Mouse (Mus musculus): Measurements from ENCODE around the gene Mmrn1.

The Mmrn1 gene

DNA sequence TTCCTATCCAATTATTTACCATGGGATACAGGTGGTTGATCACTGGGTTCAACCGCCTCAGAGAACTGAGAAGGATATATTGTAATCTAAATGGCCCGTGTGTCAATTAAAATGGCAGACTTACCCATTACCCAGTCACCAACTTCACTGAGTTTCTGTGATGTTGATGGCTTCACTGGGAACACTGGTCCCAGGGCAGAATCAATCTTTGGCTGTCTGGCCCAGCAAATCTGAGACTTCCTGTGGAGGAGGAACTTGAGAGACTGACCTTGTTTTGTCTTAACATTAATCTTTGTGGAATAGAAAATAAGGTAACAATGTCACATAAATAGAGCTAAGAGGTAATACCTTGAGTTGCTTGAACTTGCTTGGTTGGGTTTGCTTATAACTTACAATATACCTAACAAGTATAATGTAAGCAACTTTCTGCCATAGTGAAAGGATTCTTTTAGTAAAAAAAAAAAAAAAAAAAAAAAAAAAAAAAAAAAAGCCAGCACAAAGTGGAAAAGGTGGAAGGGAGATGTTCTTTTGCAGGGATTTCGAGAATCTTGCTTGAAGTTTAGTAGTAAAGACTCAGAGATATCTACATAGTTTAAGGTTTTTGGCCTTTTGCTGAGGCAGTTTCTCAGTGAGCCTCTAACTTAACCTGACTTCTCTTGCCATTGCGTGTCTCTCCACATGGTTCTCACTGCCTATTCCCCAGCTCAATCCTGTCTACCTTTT lies 68.8 kb downstream of the Mmrn1 start:
- no peak for DNase-seq

DNA sequence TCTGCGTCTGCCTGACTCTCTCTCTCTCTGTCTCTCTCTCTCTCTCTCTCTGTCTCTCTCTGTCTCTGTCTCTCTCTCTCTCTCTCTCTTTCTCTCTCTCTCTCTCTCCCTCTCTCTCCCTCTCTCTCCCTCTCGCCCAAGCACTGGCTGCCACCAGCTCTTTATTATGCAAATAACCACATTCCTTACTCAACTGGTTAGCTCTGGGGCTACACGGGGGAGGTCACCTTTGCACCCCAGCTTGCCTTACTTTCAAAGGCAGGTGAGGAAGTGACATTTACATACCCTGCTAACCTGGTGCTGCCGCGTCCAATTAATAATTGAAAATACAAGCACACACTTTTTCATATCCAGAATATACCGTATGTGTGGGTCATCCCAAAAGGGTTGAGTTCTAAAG lies 69.3 kb downstream of the Mmrn1 start:
- no peak for DNase-seq

DNA sequence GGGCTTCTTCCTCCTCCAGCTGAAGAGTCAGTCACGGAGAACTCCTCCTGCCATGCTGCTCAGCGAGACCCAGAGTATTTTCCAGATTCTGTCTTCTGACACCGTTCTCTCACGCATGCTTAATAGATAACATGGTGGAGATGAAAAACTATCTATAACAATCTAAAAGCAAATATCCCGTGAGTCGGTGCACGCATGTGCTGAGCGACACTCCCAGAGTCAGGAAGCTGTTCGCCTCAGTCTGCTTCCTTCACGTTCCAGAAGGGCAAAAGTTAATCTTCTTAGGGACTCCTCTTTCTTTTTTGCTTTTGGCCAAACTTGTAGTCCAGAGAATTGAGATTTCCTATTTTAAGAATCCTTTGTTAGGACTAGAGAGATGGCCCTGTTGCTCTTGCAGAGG lies 69.7 kb downstream of the Mmrn1 start:
- DNase-seq, result no peak

DNA sequence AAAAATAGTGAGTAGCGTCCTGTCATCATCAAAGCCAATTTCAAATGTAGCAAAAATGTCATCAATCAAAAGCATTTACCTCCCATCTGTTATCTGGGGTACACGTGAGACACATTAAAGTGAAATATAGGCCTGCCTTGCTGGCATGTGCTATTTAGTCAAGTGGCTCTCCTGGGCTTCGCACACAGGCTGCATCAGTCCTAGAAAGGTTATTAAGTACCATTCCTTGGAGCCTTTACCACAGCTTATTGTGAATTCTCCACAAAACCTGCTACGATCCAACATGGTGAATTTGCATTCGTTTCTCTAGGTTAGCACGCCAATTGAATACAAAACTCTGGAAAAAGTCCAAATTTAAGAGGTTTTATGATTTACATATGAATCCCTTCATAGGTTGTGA lies 70.8 kb downstream of the Mmrn1 start:
- DNase-seq, result no peak

DNA sequence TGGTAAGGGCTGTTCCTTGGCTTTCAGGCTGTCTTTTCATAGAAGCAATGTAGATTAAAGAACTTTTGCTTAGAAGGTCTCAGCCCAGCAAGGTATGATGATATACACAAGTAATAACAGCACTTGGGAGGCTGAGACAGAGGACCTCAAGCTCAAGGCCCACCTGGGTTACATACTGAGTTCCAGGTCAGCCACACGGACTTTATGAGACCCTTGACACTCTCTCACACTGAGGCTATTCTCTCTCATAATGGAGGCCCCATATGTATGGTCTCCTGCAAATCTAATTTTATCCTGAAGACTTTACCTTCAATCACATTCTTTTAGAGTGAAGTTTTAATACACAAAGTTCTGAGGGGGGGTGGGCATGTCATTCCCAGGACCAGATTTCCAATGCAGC lies 71.6 kb downstream of the Mmrn1 start:
- DNase-seq, result no peak

DNA sequence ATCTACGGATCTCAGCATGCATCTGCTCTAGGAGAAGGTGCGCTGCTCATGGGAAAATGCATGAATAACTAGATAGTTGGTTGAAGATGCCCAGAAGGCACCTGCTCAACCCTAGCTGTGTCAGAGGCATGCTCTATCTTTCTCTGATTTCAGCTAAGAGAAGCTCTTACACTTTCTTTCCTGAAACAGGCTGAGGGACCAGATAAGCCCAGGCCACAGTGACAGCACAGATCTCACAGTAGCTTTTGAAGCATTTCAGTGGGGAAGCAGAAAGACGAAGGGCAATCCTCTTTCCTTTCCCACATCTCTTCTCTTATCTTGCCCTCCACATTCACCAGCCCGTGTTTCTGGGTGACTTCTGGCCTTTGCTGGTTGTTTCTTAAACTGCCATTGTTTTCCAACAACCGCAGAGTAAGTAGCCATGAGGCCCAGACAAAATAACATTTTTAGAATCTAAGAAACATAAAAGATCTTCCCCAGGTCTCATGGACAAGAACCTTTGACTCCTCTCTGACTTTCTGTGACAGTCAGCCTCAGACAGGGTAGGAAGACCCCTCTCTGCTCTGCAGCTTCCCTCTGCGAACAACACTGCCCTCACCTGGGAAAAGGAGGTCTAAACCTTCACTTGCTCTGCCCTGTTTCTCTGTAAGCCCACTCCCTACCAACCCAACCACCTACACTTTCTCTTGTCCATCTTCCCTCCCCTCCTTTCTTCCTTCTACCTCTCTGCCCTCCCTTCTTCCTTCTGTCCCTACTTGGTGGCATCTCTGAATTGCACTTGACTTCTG lies 76.4 kb downstream of the Mmrn1 start:
- no peak for DNase-seq

DNA sequence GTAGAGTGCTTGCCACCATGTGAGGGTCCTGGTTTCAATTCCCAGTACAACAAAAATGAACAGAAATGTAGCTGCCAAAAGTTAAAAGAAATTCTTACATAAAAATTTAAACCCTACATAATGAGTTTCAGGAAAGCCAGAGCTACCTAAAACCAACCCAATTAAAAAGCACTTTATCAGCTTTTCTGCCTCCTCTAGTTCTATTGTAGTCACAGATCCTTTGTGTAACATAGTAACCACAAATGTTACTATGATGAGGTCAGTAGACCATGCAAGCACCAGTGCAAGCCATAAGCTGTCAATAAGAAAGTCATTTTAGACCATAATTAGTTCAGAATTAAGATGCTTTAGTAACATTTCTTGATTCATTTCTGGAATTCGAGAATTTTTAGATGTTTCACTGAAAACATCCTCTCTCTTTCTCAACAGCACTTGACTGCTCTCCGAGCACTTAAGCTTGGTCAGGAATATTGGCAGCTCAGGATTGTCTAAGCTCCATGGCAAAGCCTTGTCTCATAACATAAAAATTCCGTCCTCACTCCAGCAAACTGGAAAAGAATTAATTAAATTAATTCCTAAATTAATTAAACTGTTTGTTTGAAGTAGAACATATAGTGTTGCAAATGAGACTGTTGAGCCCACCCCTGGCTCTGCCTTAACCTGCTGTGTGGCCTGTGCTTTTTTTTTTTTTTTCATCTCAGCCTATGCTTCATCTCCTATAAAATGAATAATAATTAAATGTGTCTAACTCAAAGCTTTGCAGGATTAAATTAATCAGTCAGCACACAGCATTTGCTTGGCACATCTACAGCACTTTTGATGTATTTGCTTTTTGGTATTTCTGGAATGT lies 79.4 kb downstream of the Mmrn1 start:
- no peak for DNase-seq

DNA sequence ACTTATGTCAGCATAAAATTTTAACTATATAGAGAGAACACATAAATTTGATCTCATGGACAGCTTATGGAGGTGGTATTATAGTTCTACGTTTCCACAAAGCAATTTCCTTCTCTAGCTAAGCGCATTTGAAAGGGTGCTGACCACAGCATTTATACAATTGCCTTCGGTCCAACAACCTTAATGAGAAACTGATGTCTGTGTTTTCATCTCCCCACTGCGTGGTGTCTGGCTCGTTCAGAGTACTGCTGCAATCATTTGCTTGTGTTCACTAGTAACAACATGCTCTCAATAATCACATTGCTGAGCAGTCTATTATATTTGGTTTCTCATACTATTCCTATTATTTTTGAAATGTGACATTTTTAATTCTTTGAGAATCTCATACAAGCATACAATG lies 89.0 kb downstream of the Mmrn1 start:
- no peak for DNase-seq

DNA sequence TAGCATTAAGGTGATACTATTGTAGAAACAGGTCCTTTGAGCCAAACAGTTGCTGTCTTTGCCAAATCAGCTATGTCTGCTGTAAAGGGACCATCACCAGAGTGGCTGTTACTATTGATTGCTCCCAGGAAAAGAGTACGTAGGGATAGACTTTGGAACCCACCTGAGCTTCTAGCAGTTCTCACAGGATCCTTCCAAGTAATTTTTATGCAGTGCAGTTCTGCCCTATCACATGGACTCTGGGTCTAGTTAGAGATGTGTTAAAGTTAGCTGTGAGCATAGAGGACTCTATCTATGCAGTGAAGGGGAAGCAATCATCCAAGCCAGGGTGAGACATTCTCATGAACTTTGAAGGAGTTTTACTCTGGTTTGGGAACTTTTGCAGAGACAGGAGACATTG lies 94.9 kb downstream of the Mmrn1 start:
- no peak for DNase-seq

DNA sequence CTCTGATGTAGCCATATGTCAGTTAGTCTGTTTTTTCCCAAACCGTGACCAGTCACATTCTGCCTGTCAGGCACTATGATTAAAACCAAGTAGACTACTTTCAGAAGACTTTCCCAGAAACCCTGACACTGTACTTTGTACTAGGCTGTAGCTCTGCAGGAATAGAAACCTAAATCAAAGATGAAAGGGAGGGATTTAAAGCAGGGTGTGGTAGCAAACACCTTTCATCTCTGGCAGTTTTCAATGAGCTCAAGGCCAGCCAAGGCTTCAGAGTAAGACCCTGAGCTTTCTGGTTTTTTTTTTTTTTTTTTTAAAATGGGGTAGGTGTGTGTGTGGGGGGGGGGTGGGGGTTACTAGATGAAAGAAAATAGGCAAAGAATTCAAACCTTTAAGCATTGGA lies 96.2 kb downstream of the Mmrn1 start:
- DNase-seq, result no peak

DNA sequence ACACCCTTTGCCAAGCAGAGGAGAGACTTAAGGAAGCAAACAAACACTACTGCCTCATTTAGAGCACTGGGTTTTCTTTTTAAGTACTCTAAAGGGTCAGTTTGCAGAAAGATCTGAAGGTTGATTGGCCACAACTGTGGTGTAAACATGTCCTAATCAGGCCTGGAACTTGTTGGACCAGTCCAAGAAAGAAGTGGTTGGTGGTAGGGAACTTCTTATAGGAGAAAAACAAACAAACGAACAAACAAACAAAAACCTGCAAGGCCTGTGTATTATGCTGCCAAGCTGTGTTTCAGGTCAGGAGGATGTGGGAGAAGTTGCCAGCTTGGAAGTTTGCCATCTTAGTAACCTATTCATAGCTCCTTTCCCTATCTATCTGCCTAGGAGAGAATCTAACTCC lies 108.5 kb downstream of the Mmrn1 start:
- no peak for DNase-seq

Data from cerebellum, adult 18-20 months (tissue).